Mouse (Mus musculus): ENCODE measurements at regions not wholly inside any gene's neighbourhood (a gene's known extent, or its start where the extent isn't known, plus 50 kb on each side); places are given as distances from the start of the nearest gene placed in this dataset.

DNA sequence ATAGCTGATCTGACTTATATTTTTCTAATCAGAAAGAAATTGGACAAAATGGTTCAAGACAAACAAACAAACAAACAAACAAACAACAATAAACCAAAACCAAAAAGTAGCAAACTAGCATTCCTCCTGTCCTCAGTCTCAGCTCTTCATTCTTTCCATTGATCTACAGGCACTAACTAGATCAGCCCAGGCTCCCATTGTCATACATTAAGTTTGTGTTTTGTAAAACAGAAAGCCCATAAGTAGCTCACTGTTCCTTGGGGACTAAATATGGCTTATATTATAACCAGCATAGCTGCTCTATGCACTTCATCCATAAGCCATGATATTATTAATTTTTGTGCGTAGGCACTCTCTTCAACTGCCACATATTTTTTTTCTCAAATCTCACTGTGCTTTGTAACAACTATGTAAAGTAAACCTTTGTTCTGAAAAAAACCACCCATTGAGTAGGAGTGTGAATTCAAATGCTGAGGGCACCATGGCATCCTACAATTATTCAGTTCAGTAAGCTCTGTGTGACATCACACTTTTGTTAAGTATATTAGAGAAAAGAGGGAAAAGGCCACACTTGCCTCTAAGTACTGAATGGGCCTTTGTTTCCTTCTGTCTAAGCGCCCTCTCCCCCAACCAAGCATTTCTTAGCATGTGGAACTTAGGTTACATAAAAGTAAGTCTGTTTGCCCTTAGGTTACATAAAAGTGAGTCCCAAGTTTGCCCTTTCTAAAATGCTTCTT lies 108.7 kb upstream of the Abcb5 start:
- Histone ChIP-seq H3K27me3 (ENCODE audit: control insufficient read depth, insufficient read depth, low read length) (no peaks in the 10 kb centered on the region), H3K4me2 (replicated peaks) (no peak overlapping the region), H3K9ac (no peak overlapping the region), H3K4me3 (replicated peaks; ENCODE audit: low read length) (no peak overlapping the region), H3K9me3 (ENCODE audit: control insufficient read depth, low read length) (no peaks in the 10 kb centered on the region), H3K4me1 (replicated peaks; ENCODE audit: control insufficient read depth, insufficient read depth, low read length) (no peaks in the 10 kb centered on the region), H3K36me3 (replicated peaks; ENCODE audit: control insufficient read depth, insufficient read depth) (no peaks in the 10 kb centered on the region), H3K27ac (no peak overlapping the region)
- ATAC-seq (ENCODE audit: low FRiP score), result peak; percentile 53; the same call in 1 of the 2 replicates
- DNase-seq (ENCODE audit: low spot score), result no peak
- WGBS, result 13% methylated on average over 2 of the region's 2 CpGs

- Histone ChIP-seq H3K36me3 (replicated peaks; ENCODE audit: control insufficient read depth, insufficient read depth) (no peaks in the 10 kb centered on the region), H3K9ac (no peak overlapping the region), H3K27me3 (ENCODE audit: control insufficient read depth, insufficient read depth, low read length) (no peaks in the 10 kb centered on the region), H3K27ac (no peak overlapping the region), H3K9me3 (ENCODE audit: control insufficient read depth, low read length) (no peaks in the 10 kb centered on the region), H3K4me2 (replicated peaks) (no peak overlapping the region), H3K4me1 (replicated peaks; ENCODE audit: control insufficient read depth, insufficient read depth, low read length) (no peaks in the 10 kb centered on the region), H3K4me3 (replicated peaks; ENCODE audit: low read length) (no peak overlapping the region)
- DNase-seq (ENCODE audit: low spot score) (no peak), ATAC-seq (ENCODE audit: low FRiP score) (no peak)
These were observed 107.9 kb upstream of the Abcb5 start for GRCm38 (mm10) chr12:119074147-119074546.

- H3K36me3 ChIP-seq (replicated peaks; ENCODE audit: control insufficient read depth, insufficient read depth), result no peaks in the 10 kb centered on the region
- H3K27me3 ChIP-seq (ENCODE audit: control insufficient read depth, insufficient read depth, low read length), result no peaks in the 10 kb centered on the region
- ATAC-seq (ENCODE audit: low FRiP score) (no peak), DNase-seq (ENCODE audit: low spot score) (no peak)
- H3K4me1 ChIP-seq (replicated peaks; ENCODE audit: control insufficient read depth, insufficient read depth, low read length), result no peaks in the 10 kb centered on the region
- H3K27ac ChIP-seq, result no peak overlapping the region
- WGBS, result 69% methylated on average over 1 of the region's 1 CpGs
- H3K9me3 ChIP-seq (ENCODE audit: control insufficient read depth, low read length), result no peaks in the 10 kb centered on the region
- no peak overlapping the region for H3K4me2 ChIP-seq (replicated peaks)
- H3K4me3 ChIP-seq (replicated peaks; ENCODE audit: low read length), result no peak overlapping the region
- no peak overlapping the region for H3K9ac ChIP-seq
These were observed 104.7 kb upstream of the Abcb5 start for GRCm38 (mm10) chr12:119070963-119071362.

GRCm38 (mm10) chr12:119070446-119070845 lies 104.2 kb upstream of the Abcb5 start:
- H3K27ac ChIP-seq, result no peak overlapping the region
- H3K4me1 ChIP-seq (replicated peaks; ENCODE audit: control insufficient read depth, insufficient read depth, low read length), result no peaks in the 10 kb centered on the region
- H3K27me3 ChIP-seq (ENCODE audit: control insufficient read depth, insufficient read depth, low read length), result no peaks in the 10 kb centered on the region
- H3K9ac ChIP-seq, result no peak overlapping the region
- DNase-seq (ENCODE audit: low spot score) (no peak), ATAC-seq (ENCODE audit: low FRiP score) (no peak)
- no peaks in the 10 kb centered on the region for H3K9me3 ChIP-seq (ENCODE audit: control insufficient read depth, low read length)
- H3K36me3 ChIP-seq (replicated peaks; ENCODE audit: control insufficient read depth, insufficient read depth), result no peaks in the 10 kb centered on the region
- 24% methylated on average over 1 of the region's 1 CpGs for WGBS
- H3K4me2 ChIP-seq (replicated peaks), result no peak overlapping the region
- no peak overlapping the region for H3K4me3 ChIP-seq (replicated peaks; ENCODE audit: low read length)

- DNase-seq (ENCODE audit: low spot score) (no peak), ATAC-seq (ENCODE audit: low FRiP score) (no peak)
- H3K36me3 ChIP-seq (replicated peaks; ENCODE audit: control insufficient read depth, insufficient read depth), result no peaks in the 10 kb centered on the region
- WGBS, result 82% methylated on average over 3 of the region's 3 CpGs
- no peak overlapping the region for H3K27ac ChIP-seq
- no peak overlapping the region for H3K4me3 ChIP-seq (replicated peaks; ENCODE audit: low read length)
- no peak overlapping the region for H3K9ac ChIP-seq
- no peaks in the 10 kb centered on the region for H3K4me1 ChIP-seq (replicated peaks; ENCODE audit: control insufficient read depth, insufficient read depth, low read length)
- no peak overlapping the region for H3K4me2 ChIP-seq (replicated peaks)
- H3K27me3 ChIP-seq (ENCODE audit: control insufficient read depth, insufficient read depth, low read length), result no peaks in the 10 kb centered on the region
- H3K9me3 ChIP-seq (ENCODE audit: control insufficient read depth, low read length), result no peaks in the 10 kb centered on the region
These were observed 103.5 kb upstream of the Abcb5 start for GRCm38 (mm10) chr12:119069747-119070146.

DNA sequence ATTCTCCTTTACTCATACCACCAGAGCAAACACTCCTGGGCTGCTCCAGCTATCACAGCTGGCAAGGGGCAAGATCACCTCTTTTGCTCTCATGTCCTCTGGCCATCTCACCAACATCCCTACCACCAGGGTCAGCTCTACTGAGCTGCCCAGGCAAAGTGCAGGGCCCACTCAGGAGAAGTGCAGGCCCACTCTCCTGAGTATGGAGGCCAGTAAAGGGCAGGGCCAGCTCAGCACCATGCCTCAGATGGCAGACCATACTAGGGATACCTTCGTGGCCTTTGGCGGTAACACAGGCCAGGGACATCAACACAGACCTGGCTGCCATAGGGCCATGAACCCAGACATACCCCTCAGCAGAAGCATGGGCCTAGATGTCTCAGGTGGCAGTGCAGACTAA lies 101.9 kb upstream of the Abcb5 start:
- DNase-seq (ENCODE audit: low spot score), result no peak
- Histone ChIP-seq H3K9ac (no peak overlapping the region), H3K4me2 (replicated peaks) (no peak overlapping the region), H3K4me3 (replicated peaks; ENCODE audit: low read length) (no peak overlapping the region), H3K9me3 (ENCODE audit: control insufficient read depth, low read length) (no peaks in the 10 kb centered on the region), H3K4me1 (replicated peaks; ENCODE audit: control insufficient read depth, insufficient read depth, low read length) (no peaks in the 10 kb centered on the region), H3K27me3 (ENCODE audit: control insufficient read depth, insufficient read depth, low read length) (no peaks in the 10 kb centered on the region), H3K27ac (no peak overlapping the region), H3K36me3 (replicated peaks; ENCODE audit: control insufficient read depth, insufficient read depth) (no peaks in the 10 kb centered on the region)
- WGBS, result 95% methylated on average over 2 of the region's 2 CpGs
- ATAC-seq (ENCODE audit: low FRiP score), result no peak

DNA sequence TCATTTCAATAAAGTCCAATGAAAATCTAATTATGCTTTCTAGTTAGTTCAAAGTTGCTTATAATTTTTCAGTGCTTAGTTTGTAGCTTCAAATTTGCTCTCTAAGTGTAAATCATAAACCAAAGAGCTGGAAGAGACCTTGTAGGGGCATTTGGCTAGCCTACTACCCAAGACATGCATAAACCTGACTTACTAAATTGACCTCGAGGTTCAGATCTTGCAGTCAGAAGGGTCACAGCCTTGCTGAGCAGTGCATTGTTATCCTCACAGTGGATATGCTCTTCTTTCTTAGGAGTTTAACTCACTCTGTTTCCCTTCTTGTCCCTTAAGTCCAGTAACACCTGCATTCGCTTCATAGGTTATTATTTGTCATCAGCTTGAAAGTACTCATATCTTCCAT lies 96.7 kb upstream of the Abcb5 start:
- no peak overlapping the region for H3K27ac ChIP-seq
- H3K27me3 ChIP-seq (ENCODE audit: control insufficient read depth, insufficient read depth, low read length), result no peaks in the 10 kb centered on the region
- H3K4me3 ChIP-seq (replicated peaks; ENCODE audit: low read length), result no peak overlapping the region
- H3K4me1 ChIP-seq (replicated peaks; ENCODE audit: control insufficient read depth, insufficient read depth, low read length), result no peaks in the 10 kb centered on the region
- whole genome bisulfite sequencing, result 78% methylated on average over 2 of the region's 2 CpGs
- DNase-seq (ENCODE audit: low spot score) (no peak), ATAC-seq (ENCODE audit: low FRiP score) (no peak)
- no peak overlapping the region for H3K4me2 ChIP-seq (replicated peaks)
- H3K9me3 ChIP-seq (ENCODE audit: control insufficient read depth, low read length), result no peaks in the 10 kb centered on the region
- H3K9ac ChIP-seq, result no peak overlapping the region
- H3K36me3 ChIP-seq (replicated peaks; ENCODE audit: control insufficient read depth, insufficient read depth), result no peaks in the 10 kb centered on the region

GRCm38 (mm10) chr12:119062490-119062889 lies 96.3 kb upstream of the Abcb5 start:
- ATAC-seq (ENCODE audit: low FRiP score) (no peak), DNase-seq (ENCODE audit: low spot score) (no peak)
- Histone ChIP-seq H3K4me2 (replicated peaks) (no peak overlapping the region), H3K4me3 (replicated peaks; ENCODE audit: low read length) (no peak overlapping the region), H3K4me1 (replicated peaks; ENCODE audit: control insufficient read depth, insufficient read depth, low read length) (no peaks in the 10 kb centered on the region), H3K36me3 (replicated peaks; ENCODE audit: control insufficient read depth, insufficient read depth) (no peaks in the 10 kb centered on the region), H3K27ac (no peak overlapping the region), H3K9me3 (ENCODE audit: control insufficient read depth, low read length) (no peaks in the 10 kb centered on the region), H3K27me3 (ENCODE audit: control insufficient read depth, insufficient read depth, low read length) (no peaks in the 10 kb centered on the region), H3K9ac (no peak overlapping the region)

DNA sequence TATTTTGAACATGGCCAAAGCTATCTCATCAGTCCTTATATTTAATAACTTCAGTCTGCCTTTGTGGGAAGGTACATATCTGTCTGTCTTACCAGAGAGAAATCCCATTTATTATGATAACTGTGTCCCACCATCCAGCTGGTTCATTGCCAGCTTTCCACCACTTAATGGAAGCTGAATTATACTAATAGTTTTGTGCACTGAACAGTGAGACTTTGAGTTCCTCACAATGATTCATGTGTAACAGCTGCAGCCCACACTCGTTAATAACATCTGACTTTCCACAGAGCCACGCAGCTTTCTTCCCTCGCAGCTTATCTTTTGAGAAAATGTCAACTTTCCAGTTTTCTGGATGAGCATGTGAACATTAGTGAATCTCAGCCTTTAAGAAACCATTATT lies 88.3 kb upstream of the Abcb5 start:
- no peaks in the 10 kb centered on the region for H3K27me3 ChIP-seq (ENCODE audit: control insufficient read depth, insufficient read depth, low read length)
- no peak overlapping the region for H3K9ac ChIP-seq
- H3K4me3 ChIP-seq (replicated peaks; ENCODE audit: low read length), result no peak overlapping the region
- H3K4me2 ChIP-seq (replicated peaks), result no peak overlapping the region
- no peak overlapping the region for H3K27ac ChIP-seq
- H3K36me3 ChIP-seq (replicated peaks; ENCODE audit: control insufficient read depth, insufficient read depth), result no peaks in the 10 kb centered on the region
- no peaks in the 10 kb centered on the region for H3K9me3 ChIP-seq (ENCODE audit: control insufficient read depth, low read length)
- ATAC-seq (ENCODE audit: low FRiP score), result no peak
- 48% methylated on average over 3 of the region's 3 CpGs for WGBS
- no peaks in the 10 kb centered on the region for H3K4me1 ChIP-seq (replicated peaks; ENCODE audit: control insufficient read depth, insufficient read depth, low read length)
- peak; percentile 46 for DNase-seq (ENCODE audit: low spot score)
